Mouse (Mus musculus): Measurements from ENCODE around the gene Tsc22d3.

GRCm38 (mm10) chrX:140535487-140535886 is 65.0 kb downstream of the Tsc22d3 start:
- TF ChIP-seq POLR2AphosphoS2 (IDR thresholded peaks at IDR 0.05; ENCODE audit: insufficient read length, low read depth): no peak
- no peak for TF ChIP-seq POLR2A (IDR thresholded peaks at IDR 0.05; ENCODE audit: insufficient read length, low read depth)
- TF ChIP-seq USF1 (IDR thresholded peaks at IDR 0.05; ENCODE audit: low read depth): no peak
